Mouse (Mus musculus) liver, adult 2 months (tissue): ENCODE results near the gene Hmgn2. TPM values are rescaled to one million over a fixed set of nuclear protein-coding genes. Genes with fewer than 3 reads are reported as not detected.

Experiments used
- DNase-seq: peaks from one replicate; pipeline ENCODE4 v3.0.0-alpha.2; 2011; ENCODE audit warnings: low read depth, low spot score; ENCODE audit errors: extremely low read depth
- H3K27ac ChIP-seq: fragments of 200-500 bp; replicated peaks from 2 replicates; pipeline ENCODE4 v1.5.1; 2012; ENCODE audit warnings: low read depth, mild to moderate bottlenecking, control low read depth, inconsistent platforms, low read length; ENCODE audit not compliant: insufficient read depth
- H3K27me3 ChIP-seq: fragments of 200-500 bp; 2 replicates; pipeline ENCODE4 v1.6.1; 2012; ENCODE audit warnings: mild to moderate bottlenecking, moderate library complexity, low read length, inconsistent platforms; ENCODE audit not compliant: control insufficient read depth, insufficient read depth
- H3K36me3 ChIP-seq: fragments of 200-500 bp; 2 replicates; pipeline ENCODE4 v1.6.1; 2012; ENCODE audit warnings: low read length, inconsistent platforms; ENCODE audit not compliant: control insufficient read depth, insufficient read depth
- H3K4me1 ChIP-seq: fragments of 200-500 bp; 2 replicates; pipeline ENCODE4 v1.6.1; 2011; ENCODE audit warnings: low read length; ENCODE audit not compliant: control insufficient read depth, insufficient read depth
- H3K4me3 ChIP-seq: fragments of 200-500 bp; 2 replicates; pipeline ENCODE4 v1.5.1; 2011; ENCODE audit warnings: low read depth, mild to moderate bottlenecking, control low read depth, low read length, moderate library complexity; ENCODE audit not compliant: insufficient read depth
- H3K79me2 ChIP-seq: fragments of 200-500 bp; 2 replicates; pipeline ENCODE4 v1.6.1; 2012; ENCODE audit warnings: inconsistent platforms, mild to moderate bottlenecking, low read length, moderate library complexity; ENCODE audit not compliant: control insufficient read depth, insufficient read depth
- H3K9ac ChIP-seq: fragments of 200-500 bp; 2 replicates; pipeline ENCODE4 v1.6.1; 2012; ENCODE audit warnings: low read depth, mild to moderate bottlenecking, control low read depth, inconsistent platforms, low read length
- CTCF ChIP-seq: fragments of 200-500 bp; IDR thresholded peaks from 2 replicates; pipeline ENCODE4 v1.5.1; 2011; ENCODE audit warnings: low read depth, low read length, control low read depth
- POLR2A ChIP-seq: fragments of 200-500 bp; IDR thresholded peaks from 2 replicates; pipeline ENCODE4 v1.6.1; 2011; ENCODE audit warnings: low read length, control low read depth; ENCODE audit not compliant: insufficient read depth; ENCODE audit errors: extremely low read depth
- WGBS: fragments of 180-500 bp; shearing (Covaris S2); methylation state at CpG from one replicate; pipeline ENCODE4 v1.1.7; 2018; 5-methylcytosine and 5-hydroxymethylcytosine counted together
- polyA plus RNA-seq: library from polyadenylated mRNA; depleted of rRNA; stranded (reverse); fragments of >200 nt; gene quantifications from 2 replicates; pipeline ENCODE4 v1.2.3, GENCODE M21; 2012
- total RNA-seq: library from RNA; depleted of rRNA; stranded (reverse); fragments of >200 nt; gene quantifications from 2 replicates; pipeline ENCODE4 v1.2.3, GENCODE M21; 2014

Hmgn2 gene
- total and polyA plus RNA-seq, 2 experiments: 3.1 to 35.2 TPM

GRCm38 (mm10) chr4:133966271-133966940, 2.0 kb downstream of the Hmgn2 start:
- Histone ChIP-seq H3K9ac (peak overlapping the region; percentile 63), H3K27ac (no peak overlapping the region), H3K27me3 (no peaks in the 10 kb centered on the region), H3K4me1 (peaks cover 3% of the 10 kb centered on the region; the same call in 1 of the 2 replicates), H3K79me2 (no peaks in the 10 kb centered on the region), H3K36me3 (peaks cover 7% of the 10 kb centered on the region), H3K4me3 (peak overlapping the region; percentile 71)
- WGBS: 44% methylated on average over 12 of the region's 12 CpGs
- no peak for DNase-seq
- no peak for TF ChIP-seq POLR2A
- TF ChIP-seq CTCF: no peak

GRCm38 (mm10) chr4:133962566-133962965, 5.9 kb downstream of the Hmgn2 start:
- Histone ChIP-seq H3K9ac (no peak overlapping the region), H3K36me3 (peaks cover 7% of the 10 kb centered on the region), H3K27me3 (no peaks in the 10 kb centered on the region), H3K79me2 (no peaks in the 10 kb centered on the region), H3K4me3 (no peak overlapping the region), H3K4me1 (peaks cover 3% of the 10 kb centered on the region; the same call in 1 of the 2 replicates), H3K27ac (no peak overlapping the region)
- TF ChIP-seq CTCF (no peak), POLR2A (no peak)
- DNase-seq: no peak
- 92% methylated on average over 7 of the region's 7 CpGs for WGBS

- Histone ChIP-seq H3K79me2 (no peaks in the 10 kb centered on the region), H3K36me3 (no peaks in the 10 kb centered on the region), H3K9ac (no peak overlapping the region), H3K4me1 (no peaks in the 10 kb centered on the region), H3K27ac (no peak overlapping the region), H3K4me3 (no peak overlapping the region), H3K27me3 (no peaks in the 10 kb centered on the region)
- no peak for TF ChIP-seq POLR2A
- TF ChIP-seq CTCF: no peak
- WGBS: 84% methylated on average over 1 of the region's 1 CpGs
- DNase-seq: no peak
These were observed 9.6 kb downstream of the Hmgn2 start for GRCm38 (mm10) chr4:133958884-133959283.

GRCm38 (mm10) chr4:133956358-133956757, 12.1 kb downstream of the Hmgn2 start:
- no peaks in the 10 kb centered on the region for H3K36me3 ChIP-seq
- 90% methylated on average over 4 of the region's 4 CpGs for WGBS
- no peak for DNase-seq

GRCm38 (mm10) chr4:133946736-133947135, 21.7 kb downstream of the Hmgn2 start:
- H3K36me3 ChIP-seq: no peaks in the 10 kb centered on the region
- no peak overlapping the region for H3K4me3 ChIP-seq
- DNase-seq: no peak
- H3K9ac ChIP-seq: no peak overlapping the region
- H3K27me3 ChIP-seq: no peaks in the 10 kb centered on the region
- WGBS: 64% methylated on average over 4 of the region's 4 CpGs
- no peaks in the 10 kb centered on the region for H3K4me1 ChIP-seq
- TF ChIP-seq CTCF: no peak
- TF ChIP-seq POLR2A: no peak
- no peak overlapping the region for H3K27ac ChIP-seq
- H3K79me2 ChIP-seq: no peaks in the 10 kb centered on the region

More at GRCm38 (mm10) chr4:133956358-133956757, 12.1 kb downstream of the Hmgn2 start:
- Histone ChIP-seq H3K4me1 (no peaks in the 10 kb centered on the region), H3K4me3 (no peak overlapping the region), H3K9ac (no peak overlapping the region), H3K27me3 (no peaks in the 10 kb centered on the region), H3K27ac (no peak overlapping the region), H3K79me2 (no peaks in the 10 kb centered on the region)
- TF ChIP-seq POLR2A (no peak), CTCF (no peak)

GRCm38 (mm10) chr4:133943791-133944190, 24.7 kb downstream of the Hmgn2 start:
- Histone ChIP-seq H3K9ac (no peak overlapping the region), H3K27me3 (no peaks in the 10 kb centered on the region), H3K79me2 (no peaks in the 10 kb centered on the region), H3K36me3 (no peaks in the 10 kb centered on the region), H3K27ac (no peak overlapping the region), H3K4me1 (no peaks in the 10 kb centered on the region), H3K4me3 (no peak overlapping the region)
- WGBS: 44% methylated on average over 3 of the region's 3 CpGs
- DNase-seq: peak; percentile 47
- no peak for TF ChIP-seq CTCF
- TF ChIP-seq POLR2A: no peak
